Mouse (Mus musculus): ENCODE results near the gene Itgav. TPM values are rescaled to one million over a fixed set of nuclear protein-coding genes. Genes with fewer than 3 reads are reported as not detected.
A peak's percentile ranks its signal among the peaks of the same experiment; 100 is the strongest.

Itgav gene
- polyA plus RNA-seq, 2 experiments from 2014 or later: 44.3 to 71.5 TPM

DNA sequence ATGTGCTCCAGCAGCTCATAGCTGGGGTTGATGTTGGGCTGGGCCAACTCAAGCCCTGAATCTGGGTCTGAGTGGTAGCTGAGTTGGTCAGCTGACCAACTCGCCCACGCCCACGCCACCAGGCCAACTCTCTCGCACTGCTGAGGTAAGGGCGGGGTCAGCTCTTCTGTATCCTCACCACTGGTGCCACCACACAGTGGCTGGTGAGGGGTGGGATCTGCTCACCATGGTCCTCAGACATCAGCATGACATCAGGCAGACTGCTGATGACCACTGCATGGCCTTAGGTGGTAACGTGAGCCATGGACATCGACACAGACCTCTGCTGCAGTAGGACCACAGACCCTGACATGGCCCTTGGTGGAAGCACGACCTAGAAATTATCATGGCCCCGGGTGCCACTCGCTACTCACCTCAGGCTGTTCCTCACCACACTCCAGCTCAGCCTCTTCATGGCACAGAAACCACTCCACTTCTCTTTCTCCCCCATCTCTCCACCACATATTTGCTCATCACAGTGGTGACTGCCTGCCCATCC is 24.5 kb downstream of the Itgav start:
- ATAC-seq: no peak

DNA sequence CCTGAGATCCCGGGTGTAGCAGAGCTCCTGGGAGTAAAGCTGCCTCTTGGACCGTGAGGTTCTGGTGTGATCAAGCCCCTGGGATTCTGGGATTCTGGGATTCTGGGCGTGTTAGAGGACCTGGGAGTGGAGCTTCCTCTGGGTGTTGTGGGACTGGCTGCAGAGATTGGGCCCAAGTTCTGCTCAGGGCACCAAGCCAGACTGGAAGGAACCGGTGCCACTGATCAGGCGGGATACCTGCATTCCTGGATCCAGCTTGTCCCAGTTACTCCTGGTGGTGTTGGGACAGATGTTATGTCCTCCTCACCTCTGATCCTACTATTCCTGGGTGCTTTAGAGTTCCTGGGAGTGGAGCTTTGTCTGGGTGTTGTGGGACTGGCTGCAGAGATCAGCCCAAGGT is 28.8 kb downstream of the Itgav start:
- no peak for ATAC-seq

DNA sequence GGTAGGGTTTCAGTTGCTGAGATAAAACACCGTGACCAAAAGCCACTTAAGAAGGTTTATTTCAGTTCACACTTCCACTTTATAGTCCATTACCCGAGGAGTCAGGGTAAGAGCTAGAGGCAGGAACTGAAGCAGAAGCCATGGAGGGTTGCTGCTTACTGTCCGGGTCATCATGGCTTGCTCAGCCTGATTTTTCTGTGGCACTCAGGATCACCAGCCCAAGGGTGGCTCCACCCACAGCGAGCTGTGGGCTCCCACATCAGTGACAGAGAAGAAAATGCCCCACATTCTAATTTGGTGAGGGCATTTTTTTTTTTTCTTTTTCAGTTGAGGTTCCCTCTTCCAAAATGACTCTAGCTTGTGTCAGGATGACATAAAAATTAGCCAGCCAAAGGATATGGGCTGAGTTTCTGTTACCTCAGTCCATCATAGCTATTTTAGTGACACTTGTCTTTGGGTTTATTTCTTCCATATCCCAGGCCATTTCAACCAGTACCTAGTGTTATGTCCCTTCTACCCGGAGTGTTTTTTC is 30.2 kb downstream of the Itgav start:
- no peak for ATAC-seq

DNA sequence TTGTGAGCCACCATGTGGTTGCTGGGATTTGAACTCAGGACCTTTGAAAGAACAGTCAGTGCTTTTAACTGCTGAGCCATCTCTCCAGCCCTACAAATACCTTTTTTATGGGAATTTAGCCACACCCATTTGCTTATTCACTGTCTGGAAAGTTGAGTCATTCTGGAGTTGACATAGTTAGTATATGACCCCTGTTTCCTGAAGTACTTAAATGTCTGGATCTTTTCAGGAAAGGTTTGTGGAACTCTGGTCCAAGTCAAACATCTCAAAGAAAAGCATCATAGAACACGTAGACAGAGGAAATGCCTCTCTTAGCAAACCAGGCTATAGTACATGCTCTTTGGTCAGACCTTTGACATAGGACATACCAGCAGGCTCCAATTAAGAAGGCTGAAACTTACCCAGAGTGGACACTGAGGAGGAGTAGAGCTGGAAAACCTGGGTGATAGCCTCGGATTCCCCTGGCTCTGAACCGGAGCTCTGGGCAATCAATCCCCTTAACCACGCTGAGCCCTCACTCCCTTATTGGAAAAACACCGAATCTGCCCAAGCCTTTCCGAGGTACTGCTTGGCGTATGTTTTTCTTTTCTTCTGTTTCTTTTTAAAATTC is 34.5 kb downstream of the Itgav start:
- no peak for ATAC-seq

DNA sequence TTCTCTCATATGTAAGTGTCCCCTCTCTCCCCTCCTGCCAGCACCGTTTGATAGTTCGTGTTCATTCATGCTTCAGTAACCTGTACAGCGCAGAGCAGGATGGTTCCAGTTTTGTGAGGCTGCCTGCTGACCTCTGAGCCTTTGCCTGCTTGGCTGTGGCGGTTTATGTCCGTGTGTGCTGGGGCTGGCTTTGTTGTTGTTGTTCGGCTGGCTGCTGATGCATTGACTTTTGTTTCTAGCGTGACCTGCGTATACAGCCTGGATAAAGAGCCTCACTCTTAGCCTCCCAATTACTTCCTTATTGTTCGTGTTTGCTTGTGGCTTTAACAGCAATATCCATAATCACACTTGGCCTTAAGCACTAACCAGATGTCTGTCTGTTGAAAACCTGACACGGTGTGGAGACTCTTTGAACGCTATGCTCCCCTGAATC is 35.0 kb downstream of the Itgav start:
- ATAC-seq: no peak

DNA sequence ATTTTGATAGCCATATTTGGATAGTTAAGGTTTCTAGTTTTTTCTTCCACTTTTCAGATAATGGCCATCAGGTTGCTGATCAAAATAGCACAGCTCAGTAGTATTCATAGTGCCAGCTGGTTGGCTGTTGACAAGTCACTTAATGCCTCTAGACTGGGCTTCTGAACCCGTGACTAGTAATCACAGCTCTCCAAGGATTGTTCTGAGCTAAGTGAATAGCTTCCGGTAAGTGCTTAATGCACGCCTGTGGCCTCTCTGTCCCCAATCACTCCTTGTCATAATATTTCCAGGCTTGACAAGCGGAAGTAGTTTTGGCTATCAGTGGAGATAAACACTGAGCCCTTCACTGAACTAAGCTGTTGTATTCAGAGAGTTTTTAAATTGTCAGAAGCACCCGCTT is 35.5 kb downstream of the Itgav start:
- ATAC-seq: no peak

DNA sequence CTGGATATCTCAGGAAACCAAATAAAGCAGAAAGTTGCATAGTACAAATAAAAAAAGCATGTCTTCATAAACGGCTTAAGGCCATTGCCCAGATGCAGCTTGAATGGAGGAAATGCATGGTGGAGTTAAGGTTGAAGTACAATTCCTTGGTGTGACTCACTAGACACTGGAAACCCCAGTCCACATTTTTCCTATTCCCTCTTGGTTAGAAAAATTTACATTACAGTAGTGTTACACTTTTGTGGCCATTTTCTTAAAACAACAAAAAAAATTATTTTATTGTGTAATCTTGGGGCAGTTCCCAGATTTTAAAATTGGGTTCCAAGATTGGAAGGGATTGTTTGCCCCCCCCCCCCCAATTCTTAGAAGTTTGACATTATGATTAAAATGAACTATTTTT is 35.9 kb downstream of the Itgav start:
- ATAC-seq: no peak

DNA sequence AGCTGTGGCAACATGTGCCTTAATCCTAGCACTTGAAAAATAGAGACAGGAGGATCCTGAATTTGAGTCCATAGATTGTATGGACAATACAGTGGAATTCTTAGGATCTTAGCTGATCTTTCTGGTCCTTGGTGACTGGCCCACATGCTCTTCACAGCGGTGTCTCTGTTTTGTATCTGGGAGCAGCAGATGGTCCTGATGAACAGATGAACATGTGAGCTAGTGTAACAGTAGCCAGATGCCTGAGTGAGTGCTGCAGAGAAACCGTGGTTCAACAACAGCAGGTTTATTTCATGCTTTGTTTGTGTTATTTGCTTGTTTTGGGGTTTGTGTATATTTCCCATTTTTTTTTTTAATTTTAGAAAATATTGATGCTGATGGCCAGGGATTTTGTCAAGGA is 37.3 kb downstream of the Itgav start:
- ATAC-seq: no peak

DNA sequence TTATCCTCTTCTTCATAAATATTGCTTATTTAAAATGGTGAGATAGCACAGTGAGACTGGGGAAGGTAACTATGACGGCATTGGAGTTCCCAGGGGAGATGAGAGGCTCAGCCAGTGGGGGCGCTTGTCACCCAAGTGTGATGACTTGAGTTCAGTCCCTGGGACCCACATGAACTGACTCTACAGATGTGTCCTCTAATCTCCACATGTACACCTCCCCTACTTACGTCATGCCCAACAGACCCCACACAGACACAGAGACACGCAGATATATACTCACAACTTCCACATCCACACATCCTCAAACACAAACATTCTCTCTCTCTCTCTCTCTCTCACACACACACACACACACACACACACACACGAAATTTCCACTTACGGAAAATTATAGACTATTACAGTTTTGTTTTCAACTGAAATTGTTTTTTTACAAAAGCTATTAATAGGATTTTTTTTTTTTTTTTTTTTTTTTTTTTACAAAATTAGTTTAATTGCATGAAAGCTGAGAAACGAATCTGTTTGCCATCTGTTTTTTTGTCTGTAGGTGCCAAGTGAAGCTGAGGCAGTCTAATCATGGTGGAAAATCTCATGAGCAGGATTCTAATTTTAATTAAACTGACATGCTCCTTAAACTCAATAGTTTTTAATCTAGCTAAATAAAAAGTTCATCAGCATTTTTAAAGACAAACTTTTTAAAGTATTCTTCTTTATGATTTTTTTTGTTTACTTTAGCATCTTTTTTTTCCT is 38.1 kb downstream of the Itgav start:
- peak; percentile 67 for ATAC-seq

DNA sequence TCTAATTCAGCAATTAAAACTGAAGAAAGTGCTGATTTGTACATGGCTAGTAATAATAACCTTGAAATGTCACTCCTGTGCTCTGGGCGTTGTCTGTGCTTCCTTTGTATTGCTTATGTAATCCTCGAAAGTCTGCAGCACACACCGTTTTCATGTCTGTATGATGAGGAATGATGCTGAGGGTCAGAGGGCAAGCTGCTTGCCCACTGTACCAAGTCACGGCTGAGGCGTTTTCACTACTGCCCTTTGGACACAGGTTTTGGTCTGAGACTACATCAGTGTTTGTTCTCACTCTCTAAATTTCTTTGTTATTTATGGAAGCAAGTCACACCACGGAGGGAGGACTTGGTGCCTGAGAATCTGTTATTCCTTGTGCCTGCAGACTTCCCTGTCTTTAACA is 41.9 kb downstream of the Itgav start:
- ATAC-seq: no peak

DNA sequence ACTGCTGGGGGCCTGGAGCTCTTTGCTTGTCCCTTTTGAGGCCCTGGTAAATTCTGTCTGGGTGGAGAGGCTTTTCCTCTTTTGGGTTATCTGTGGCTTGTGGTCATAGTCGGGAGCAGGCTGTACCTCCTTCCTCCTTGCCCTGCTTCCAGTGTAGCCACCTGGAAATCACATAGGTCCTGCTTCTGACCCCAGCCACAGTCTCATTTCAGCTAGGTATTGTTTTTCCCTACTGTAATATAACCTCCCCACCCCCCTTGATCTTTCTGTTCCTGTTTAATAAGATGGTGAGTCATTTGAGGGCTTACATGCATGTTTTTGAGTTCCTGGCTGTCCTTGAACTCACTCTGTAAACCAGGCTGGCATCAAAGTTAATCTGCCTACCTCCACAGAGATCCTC is 42.7 kb downstream of the Itgav start:
- ATAC-seq: no peak

DNA sequence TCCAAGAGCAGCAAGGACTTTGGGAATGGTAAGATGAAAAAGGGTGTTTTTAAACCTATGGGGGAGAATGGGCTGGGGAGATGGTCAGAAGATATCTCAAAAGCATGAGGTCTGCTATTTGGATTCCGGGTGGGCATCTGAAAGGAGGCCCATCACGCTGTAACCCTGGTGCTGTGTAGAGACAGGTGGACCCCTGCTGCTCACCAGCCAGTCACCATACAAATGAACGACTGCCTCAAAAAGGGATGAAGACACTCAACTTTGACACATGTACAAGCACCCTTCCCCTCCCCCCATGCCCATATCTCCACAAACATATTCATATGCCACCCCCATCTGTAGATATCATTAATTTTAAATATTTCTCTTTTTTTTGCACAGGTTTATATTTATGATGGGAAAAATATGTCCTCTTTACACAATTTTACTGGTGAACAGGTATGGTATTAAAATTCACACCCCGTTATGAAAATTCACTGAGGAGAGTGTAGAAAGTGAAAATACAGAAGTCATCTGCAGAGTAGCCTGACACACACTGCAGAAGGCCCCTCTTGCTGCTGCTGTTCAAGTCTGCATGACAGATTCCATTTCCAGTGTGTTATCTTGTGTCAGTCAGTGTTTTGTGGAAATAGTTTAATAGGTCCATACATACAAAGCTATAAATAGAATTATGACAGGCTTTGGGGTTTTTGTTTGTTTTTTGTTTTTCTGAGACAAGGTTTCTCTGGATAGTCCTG is 44.3 kb downstream of the Itgav start:
- ATAC-seq: no peak

DNA sequence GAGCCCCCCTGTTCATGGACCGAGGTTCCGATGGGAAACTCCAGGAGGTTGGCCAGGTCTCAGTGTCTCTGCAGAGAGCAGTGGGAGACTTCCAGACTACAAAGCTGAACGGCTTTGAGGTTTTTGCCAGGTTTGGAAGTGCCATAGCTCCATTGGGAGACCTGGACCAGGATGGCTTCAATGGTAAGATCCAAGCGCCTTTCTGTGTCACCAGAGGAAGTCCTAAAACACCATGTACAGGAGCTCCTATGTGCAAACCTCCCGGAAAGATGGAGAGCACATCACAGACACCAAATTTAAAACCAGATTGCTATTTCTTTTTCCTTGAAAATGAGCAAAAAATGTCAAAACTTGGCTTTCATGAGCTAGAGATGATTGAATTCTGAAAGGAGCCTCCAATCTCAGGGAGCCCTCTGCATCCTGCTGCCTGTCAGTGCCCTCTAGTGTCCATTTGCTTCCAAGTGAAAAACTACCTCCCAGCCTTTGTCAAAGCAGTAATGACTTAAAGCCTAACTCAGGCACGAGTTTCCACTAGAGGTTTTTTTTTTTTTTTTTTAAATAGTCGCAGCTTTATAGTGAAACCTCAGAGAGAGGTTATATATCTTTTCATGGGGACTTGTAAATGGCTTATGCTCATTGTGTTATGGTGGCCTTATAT is 47.1 kb downstream of the Itgav start:
- peak; percentile 93 for ATAC-seq

DNA sequence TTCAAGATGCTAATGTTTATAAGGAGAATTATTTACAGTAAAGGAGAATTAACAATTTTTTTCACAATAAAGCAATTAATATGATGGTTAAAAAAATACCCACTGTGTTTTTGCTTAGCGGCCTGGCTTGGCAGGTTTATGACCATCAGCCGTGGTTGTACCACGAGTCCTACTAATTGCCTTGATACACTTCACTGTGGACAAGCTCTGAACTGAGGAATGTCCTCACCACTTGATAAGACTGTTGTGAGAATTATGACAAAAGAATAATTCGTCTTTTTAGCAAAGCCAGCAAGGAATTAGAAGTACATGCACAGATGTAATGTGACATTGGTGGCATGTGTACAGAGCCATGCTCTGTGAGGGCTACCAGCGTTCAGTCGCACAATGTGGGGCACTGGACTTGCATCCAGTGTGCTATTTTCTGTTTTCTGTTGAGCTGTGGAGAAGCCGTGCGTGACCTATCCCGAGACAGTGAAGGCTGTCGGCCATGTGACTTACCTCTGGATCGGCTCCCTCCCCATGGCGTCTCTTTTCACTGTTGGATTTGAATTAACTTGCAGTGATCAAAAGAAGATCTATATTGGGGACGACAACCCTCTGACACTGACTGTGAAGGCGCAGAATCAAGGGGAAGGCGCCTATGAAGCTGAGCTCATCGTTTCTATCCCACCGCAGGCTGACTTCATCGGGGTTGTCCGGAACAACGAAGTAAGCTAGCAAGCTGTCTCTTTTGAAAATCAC is 67.3 kb downstream of the Itgav start:
- no peak for ATAC-seq

DNA sequence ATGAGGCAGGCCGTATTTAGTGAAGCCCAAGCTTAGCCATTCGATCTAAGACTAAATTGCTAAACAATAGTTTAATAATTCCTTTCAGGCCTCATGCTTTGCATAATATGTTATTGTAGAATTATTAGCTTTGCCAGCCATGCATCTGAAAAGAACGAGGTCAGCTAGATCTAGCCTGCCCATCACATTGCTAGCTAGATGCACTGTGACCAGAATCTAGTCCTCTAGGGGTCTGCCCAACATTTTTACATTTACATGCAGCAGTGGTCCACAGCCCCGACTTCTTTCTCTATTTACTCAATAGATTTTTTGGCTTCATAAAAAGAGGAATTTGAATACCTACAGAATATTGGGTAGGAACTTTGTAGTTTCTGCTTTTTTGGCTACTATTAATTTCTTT is 67.9 kb downstream of the Itgav start:
- no peak for ATAC-seq

DNA sequence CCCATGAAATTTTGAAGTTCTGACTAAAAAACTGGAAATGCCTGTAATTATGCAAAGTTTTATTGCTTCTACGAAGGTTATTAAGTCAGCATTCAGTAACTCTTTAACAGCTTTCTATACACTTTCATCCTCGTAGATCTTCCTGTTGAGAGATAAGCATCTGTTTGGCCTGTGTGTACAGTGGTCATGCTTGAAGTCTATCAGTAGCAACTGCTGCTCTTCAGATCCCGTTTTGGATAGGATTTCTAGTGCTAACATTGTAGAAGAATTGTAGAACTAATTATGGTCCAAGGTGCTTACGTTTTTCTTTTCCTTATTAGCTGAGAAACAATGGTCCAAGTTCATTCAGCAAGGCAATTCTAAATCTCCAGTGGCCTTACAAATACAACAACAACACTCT is 71.6 kb downstream of the Itgav start:
- no peak for ATAC-seq

DNA sequence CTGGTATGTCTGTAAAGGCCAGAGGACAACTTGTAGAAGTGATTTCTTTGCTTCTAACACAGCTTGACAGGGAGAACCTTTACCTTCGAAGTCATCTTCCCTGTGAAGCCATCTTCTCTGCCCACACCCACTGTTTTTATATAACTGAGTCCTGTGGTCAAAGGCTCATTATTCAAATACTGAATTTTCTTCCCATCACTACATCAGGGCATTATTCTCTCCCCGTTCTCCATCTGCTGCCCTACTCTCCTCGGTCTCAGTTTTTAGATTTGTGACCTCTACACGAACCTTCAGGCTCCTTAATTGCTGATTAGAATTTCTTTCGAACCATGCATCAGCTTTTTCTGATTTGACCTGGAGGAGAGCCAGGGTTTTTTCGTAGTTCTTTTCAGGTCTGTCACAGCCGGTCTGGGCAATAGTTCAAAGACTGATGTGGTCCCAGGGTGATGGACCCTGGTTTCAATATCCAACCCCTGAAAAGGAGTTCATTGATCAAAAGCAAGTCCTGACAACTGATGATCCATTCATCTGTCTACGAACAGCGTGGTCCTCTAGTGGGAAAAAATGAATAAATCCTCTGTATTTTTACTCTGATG is 73.8 kb downstream of the Itgav start:
- ATAC-seq: no peak

DNA sequence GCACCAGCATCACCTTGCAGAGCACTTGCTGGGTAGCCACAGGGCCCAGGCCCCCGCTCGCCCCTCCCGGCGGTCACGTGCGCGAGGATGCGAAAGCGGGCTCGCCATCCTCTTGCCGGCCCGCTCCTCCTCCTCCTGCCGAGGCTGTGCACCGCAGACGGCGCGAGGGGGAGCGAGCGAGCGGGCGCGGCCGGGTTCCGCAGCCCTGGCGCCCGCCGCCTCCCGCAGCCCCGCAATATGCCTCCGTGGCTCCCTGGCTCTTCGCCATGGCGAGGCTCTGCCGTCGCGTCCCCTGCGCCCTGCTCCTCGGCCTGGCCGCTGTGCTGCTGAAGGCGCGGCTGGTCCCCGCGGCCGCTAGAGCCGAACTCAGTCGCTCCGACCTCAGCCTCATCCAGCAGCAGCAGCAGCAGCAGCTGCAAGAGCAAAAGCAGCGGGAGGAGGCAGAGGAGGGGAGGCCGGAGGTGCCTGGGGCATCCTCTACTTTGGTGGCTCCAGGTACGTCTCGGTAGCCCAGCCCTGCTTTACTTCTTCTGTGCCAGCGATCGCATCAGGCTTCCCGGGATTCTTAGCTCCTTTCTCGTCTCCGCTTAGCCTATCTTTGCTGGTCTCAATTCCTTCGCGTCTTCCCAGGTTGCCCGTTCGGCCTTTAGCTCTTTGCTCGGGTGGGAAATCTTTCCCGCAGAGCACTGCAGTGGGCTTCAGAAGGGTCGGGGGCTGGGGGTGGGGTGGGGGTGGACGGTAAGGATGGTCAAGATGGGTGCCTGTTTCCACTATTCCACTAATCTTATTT is 88.5 kb downstream of the Itgav start, which contains the start of gene Fam171b:
TSS of gene Fam171b (plus strand) at position 154 of the 790 bp plus-strand sequence.
- ATAC-seq: peak; percentile 75

DNA sequence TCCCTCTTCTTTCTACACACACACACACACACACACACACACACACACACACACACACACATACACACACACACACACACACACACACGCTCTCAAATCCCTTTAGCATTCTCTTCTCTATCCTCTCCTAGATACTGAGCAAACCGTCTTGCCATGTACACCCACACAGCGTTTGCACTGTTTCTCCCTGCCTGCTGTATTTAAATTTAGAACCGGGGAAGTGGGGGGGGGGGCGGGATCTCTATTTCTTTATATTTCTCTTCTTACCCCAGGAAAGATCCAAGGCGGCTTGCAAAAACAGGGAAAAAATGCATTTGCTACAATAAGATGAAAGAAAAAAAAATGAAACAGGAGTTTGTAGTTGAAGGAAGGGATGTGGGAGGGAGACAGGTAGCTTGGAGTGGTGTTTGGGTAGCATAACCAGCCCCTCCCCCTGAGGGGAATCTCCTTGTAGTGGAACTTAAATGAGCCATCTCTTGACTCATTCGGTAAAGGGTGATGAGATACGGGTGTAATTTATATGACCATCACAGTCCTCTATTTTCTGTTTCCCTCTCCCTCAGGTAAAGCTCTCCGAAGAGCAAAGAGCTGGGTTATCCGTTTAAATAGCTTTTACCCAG is 89.2 kb downstream of the Itgav start:
- ATAC-seq: no peak

DNA sequence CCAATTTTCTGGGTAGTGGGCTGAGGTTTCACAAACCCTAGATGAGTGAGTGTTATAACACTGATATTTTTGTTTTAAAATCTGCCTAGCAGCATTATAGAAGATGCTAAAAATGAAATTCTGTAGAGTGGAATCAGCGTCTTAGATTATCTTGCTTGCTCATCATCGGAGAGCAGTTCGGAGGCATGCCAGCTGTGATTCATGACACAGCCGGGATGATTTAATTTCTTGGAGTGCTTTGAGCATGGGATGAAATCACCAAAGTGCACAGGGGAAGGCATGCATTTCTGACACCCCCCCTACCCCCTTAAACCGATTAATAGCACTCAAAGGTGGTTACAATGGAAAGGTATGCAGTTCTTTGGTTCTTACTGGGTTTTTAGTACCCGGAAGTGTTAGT is 89.8 kb downstream of the Itgav start:
- no peak for ATAC-seq

Measured in activated CD4-positive, CD25-positive, alpha-beta regulatory T cell, adult 4 months (primary cell).